Mouse (Mus musculus) urinary bladder, postnatal 25 days (tissue): Measurements from ENCODE around the gene Olfr45.
"Not testable (repeated sequence)": the region's sequence is repeated elsewhere in the genome, so short reads cannot be mapped to it uniquely, and the experiment has no call there.

Experiments
- DNase-seq: peaks from one replicate; pipeline ENCODE4 v3.0.0; 2022; ENCODE audit warnings: low spot score

The Olfr45 gene

DNA sequence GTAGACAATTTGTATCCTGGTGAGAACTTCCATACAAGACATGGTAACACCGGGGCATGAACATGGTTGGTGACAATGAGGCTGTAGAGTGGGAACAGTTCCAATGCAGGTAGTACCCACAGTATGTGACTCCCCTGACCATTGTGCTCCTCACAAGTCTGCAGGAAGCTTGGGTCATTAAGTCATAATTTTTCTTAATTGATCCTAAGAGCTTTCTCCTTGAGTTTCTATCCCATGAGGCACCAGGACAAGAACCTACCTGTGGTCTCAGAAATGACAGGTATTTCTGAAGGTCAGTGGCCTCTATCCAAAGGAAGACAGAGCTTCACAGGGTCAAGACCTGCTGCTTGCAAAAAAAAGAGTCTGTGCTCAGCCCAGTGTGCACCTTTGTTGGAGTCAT, at the start of gene Olfr45:
Gene Olfr45, plus strand, starts transcription at position 301 of the 400 bp plus-strand sequence.
- no peak for DNase-seq

DNA sequence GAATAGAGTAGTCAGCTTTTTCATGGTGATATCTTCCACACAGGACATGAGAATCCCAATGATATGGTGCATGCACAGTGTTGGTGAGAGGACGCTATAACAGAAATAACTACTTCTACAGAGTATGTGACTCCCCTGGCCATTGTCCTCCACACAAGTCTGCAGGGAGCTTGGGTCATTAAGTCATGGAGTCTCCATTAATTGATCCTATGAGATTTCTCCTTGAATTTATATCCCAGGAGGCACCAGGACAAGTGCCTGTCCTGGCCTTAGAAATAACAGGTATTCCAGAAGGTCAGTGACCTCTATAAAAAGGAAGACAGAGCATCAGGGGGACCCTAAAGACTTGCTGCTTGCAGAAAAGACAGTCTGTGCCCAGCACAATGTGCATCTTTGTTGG, 35.6 kb upstream of the Olfr45 start, which contains the start of gene Olfr53:
Gene Olfr53, plus strand, starts transcription at position 301 of the 400 bp plus-strand sequence.
- DNase-seq = no peak

DNA sequence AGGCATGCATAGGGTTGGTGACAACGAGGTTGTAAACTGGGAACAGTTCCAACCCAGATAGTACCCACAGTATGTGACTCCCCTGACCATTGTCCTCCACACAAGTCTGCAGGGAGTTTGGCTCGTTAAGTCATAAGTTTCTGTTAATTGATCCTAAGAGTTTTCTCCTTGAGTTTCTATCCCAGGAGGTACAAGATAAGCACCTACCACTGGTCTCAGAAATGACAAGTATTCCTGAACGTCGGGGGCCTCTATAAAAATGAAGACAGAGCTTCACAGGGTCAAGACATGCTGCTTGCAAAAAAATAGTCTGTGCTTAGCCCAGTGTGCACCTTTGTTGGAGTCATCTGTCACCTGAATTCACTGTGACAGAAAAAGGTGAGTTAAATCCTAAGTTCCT, 22.1 kb upstream of the Olfr45 start, which contains the start of gene Olfr539:
Gene Olfr539, plus strand, starts transcription at position 301 of the 400 bp plus-strand sequence.
- no peak for DNase-seq

DNA sequence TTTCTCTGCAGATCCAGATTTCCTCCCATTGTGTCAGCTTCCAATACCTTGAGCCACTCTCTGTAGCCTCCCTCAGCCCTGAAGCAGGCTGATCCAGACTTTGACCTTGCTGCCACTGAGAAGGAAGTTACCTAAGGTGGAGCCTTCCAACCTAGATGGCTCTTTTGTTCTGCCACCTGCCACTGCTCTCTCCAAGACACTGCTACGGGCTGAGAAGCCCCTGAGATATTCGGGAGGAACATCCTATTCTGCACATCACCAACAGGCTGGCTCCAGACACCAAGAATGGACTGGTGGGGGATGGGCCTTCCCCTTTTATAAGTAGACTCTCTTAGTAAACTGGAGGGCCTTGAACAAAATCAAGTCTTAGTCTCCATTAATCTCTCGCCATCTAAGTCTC, 11.1 kb upstream of the Olfr45 start:
- not testable (repeated sequence) for DNase-seq

DNA sequence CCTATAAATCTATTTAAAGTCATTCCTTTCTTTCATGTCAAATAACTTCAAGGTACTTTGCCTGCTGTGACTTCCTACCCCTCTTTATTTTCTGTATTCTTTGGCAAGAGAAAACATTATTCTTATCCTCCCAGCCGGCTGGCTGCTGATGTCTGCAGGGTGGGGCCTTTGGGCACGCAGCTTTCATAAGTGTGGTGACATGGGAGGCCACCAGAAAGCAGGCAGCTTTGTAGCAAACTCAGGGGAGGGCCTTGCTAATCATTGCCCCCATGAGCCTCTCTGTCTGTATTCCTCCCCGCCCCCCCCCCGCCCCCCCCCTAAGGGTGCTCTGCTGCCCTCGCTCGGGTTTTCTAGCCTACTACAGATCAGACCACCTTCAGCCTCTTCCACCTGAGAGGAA, 5.9 kb upstream of the Olfr45 start:
- no peak for DNase-seq

DNA sequence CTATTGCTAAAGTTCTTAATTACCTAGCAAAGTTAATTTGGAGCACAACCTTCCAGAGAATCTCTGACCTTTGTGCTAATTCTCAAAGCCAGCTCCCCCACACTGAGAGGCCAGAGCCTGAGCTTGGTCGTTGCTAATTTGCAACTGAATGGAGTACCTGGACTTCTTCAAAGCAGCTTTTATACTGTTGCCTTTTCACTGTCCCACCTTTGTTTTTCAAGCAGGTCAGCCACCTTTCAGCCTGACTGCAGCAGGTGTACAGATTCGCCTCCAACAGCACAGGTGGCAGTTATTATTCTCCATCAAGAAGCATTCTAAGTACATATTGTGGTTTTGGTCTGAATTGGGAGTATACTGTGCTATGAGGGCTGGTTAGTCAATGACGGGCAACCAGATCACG, 2.2 kb upstream of the Olfr45 start:
- DNase-seq = not testable (repeated sequence)

DNA sequence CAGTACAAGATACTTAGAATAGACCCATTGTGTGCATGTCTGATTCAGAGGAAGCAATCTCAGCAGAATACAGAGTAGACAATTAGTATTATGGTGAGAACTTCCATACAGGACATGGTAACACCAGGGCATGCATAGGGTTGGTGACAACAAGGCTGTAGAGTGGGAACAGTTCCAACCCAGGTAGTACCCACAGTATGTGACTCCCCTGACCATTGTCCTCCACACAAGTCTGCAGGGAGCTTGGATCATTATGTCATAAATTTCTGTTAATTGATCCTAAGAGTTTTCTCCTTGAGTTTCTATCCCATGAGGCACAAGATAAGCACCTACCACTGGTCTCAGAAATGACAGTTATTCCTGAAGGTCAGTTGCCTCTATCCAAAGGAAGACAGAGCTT, 15.2 kb downstream of the Olfr45 start, which contains the start of gene Olfr541:
Gene Olfr541, plus strand, starts transcription at position 301 of the 400 bp plus-strand sequence.
- DNase-seq = no peak

DNA sequence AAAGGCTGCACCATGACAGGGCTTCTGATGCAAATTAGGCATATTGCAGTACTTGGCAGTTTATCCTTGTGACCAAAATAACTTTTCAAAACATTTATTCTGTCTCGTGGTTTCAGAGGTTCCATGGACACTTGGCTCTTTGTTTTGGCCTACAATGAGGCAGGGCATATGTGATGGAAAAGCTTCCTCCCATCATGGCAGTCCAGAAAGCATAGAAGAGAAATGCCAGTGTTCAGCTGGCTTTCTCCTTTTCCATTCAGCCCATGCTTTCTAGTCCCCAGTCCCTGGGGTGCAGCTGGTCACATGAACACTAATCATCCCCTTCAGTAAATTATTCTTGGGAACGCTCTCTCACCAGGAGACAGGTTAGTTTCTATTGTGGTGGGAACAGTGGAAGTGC, 24.6 kb downstream of the Olfr45 start:
- DNase-seq = no peak

DNA sequence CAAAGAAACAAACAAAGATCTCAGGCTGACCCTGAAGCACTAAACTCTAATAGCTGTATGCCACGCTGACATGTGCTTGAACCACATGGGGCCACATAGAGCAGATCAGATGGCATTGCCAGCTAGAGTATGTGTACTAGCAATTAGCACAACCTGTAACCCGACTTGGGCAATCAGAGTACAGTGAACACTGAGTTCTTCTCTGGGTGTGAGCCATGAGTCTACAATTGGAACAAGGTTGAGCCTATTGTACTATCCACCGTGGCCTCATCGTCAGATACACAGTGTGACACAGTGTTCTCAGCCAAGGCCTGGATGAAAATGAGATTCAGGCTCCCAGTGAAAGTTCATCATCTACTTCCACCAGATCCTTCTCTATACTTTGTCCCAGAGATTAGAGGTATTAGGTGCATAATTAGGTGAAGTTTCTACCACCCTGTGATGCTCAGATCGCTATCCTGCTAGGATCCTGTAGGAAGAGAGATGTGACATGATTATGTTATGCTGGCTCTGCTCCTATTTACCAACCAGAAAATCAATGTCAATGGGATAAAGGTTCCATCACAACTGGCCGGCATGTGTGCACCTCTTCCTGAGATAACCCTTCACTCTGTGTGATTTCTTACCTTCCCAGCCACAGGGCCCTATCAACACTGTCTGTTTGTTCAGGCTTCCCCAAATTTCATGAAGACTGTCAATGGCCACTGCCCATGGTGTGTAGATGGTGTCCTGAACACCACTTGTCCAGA, 26.0 kb downstream of the Olfr45 start:
- no peak for DNase-seq

DNA sequence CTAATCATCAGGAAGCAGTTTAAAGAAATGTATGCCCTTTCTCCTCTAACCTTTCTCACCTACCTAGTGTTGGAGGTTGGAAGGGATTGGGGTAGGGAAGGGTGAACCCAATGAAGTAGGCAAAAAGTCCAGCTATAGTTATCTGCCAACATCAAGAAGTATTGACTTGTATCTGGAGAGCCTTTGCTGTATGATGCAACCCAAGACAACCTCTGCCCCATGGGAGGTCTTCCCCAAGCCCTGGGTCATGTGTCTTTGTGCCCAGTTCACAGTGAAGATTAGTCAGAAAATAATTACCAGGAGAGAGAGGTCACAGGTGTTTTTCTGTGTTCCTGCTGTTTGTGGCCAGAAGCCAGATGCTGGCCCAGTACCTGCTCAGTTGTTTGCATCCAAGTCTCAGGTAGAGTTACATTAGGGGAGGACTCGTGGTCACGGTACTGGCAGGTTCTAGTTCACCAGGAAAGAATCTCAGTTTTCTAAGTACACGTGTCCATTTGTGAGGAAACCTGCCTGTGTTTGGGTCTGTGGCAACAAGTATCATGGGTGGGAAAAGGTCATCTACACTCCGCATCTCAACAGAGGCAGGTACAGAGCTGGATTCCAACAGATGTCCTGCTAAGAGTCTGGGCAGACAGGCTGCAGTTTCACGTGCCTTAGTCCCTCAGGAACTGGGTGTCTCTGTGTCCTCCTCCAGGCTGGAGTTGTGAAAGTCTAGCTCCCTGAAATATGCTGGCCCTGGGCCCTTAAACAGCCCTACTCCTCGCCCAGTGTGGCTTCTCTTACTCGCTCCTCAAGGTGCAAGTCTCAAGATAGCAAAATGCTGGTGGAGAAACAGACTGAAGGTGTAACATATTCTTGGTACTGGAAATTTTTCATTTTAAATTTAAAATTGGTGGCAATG, 35.7 kb downstream of the Olfr45 start:
- no peak for DNase-seq

DNA sequence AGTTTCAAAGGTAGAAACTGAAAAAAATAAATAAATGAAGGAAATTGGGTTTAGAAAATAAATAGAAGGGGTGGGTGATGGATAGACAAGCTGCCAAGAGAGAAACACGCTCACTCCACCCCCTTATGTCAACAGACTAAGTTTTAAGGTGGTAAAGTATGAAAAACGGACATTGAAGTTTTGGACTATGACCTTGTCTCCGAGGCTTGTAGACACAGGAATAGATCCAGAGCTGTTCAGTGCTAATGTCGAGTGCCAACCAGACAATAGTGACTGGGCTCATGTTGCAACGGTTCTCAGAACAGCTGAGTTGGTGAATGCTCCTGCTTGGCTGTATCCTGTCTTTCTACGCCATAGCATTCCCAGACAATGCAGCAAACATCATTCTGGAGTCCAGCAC, 39.3 kb downstream of the Olfr45 start:
- DNase-seq = no peak

DNA sequence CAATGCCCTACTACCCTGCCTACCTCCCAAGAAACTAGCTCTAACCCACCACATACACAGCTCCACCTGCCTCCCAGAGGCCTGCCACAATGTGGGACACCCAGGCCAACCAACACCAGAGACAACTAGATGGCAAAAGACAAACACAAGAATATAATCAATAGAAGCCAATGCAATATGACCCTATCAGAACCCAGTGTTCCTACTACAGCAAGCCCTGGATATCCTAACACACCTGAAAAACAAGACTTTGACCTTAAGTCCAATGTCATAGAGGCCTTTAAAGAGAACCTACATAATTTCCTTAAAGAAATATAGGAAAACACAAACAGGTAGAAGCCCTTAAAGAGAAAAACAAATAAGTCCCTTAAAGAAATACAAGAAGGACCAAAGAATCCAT, 43.8 kb downstream of the Olfr45 start:
- no peak for DNase-seq

DNA sequence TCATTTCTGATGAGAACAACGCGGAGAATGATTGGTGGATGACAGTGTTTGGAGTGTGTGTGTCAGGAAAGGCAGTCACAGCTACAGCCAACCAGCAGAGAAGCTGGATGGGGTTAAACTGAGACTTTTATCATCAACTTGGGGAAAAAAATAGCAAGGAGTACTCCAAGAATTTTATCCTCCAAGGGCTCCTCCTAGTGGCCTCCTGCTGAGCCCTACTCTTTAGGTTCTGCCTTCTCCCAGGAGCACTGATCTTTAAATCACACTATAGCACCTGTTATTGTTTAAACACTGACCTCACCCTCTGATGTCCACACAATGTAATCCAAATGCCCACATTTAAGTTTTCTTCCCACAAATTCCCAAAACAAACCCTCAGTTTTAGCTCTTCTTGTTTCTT, 51.4 kb downstream of the Olfr45 start:
- DNase-seq = no peak
